Mouse (Mus musculus) neural tube, embryonic 11.5 days (tissue): ENCODE measurements around the gene Tsr2. TPM values are rescaled to one million over a fixed set of nuclear protein-coding genes. Genes with fewer than 3 reads are reported as not detected.

Experiments used
- ATAC-seq: fragments of 200-750 bp; cut with Nextera tagmentation; 2 replicates; pipeline ENCODE4 v1.8.0; 2017; ENCODE audit warnings: moderate number of reproducible peaks, mild to moderate bottlenecking, moderate TSS enrichment, moderate library complexity; ENCODE audit not compliant: insufficient read depth, low FRiP score, low TSS enrichment
- DNase-seq: peaks from one replicate; pipeline ENCODE4 v3.0.0-alpha.2; 2015; ENCODE audit warnings: low spot score
- H3K27ac ChIP-seq: fragments of 300-500 bp; sonication (generic); 2 replicates; pipeline ENCODE4 v1.5.1; 2014; ENCODE audit warnings: low read depth, mild to moderate bottlenecking, low read length
- H3K27me3 ChIP-seq: fragments of 300-500 bp; sonication (generic); 2 replicates; pipeline ENCODE4 v1.6.1; 2014; ENCODE audit warnings: mild to moderate bottlenecking, low read length, mixed read lengths; ENCODE audit not compliant: control insufficient read depth, insufficient read depth
- H3K36me3 ChIP-seq: fragments of 300-500 bp; sonication (generic); 2 replicates; pipeline ENCODE4 v1.6.1; 2014; ENCODE audit warnings: mild to moderate bottlenecking, low read length, moderate library complexity, mixed read lengths; ENCODE audit not compliant: control insufficient read depth, insufficient read depth
- H3K4me1 ChIP-seq: fragments of 300-500 bp; sonication (generic); 2 replicates; pipeline ENCODE4 v1.6.1; 2014; ENCODE audit warnings: low read length, mixed read lengths; ENCODE audit not compliant: control insufficient read depth, insufficient read depth
- H3K4me2 ChIP-seq: fragments of 300-500 bp; sonication (generic); 2 replicates; pipeline ENCODE4 v1.6.1; 2014; ENCODE audit warnings: low read depth, mild to moderate bottlenecking, moderate library complexity
- H3K4me3 ChIP-seq: fragments of 300-500 bp; sonication (generic); 2 replicates; pipeline ENCODE4 v1.5.1; 2014; ENCODE audit warnings: low read depth, low read length
- H3K9ac ChIP-seq: fragments of 300-500 bp; sonication (generic); 2 replicates; pipeline ENCODE4 v1.6.1; 2014; ENCODE audit warnings: mild to moderate bottlenecking, low read length
- H3K9me3 ChIP-seq: fragments of 300-500 bp; sonication (generic); 2 replicates; pipeline ENCODE4 v1.6.1; 2016; ENCODE audit warnings: low read length; ENCODE audit not compliant: control insufficient read depth
- WGBS: fragments of 180-500 bp; shearing (Covaris S2); extraction: QIAGEN DNeasy Blood & Tissue Kit; methylation state at CpG from one replicate; pipeline ENCODE4 v1.1.7; 2014; 5-methylcytosine and 5-hydroxymethylcytosine counted together
- polyA plus RNA-seq: library from polyadenylated mRNA; unstranded; fragments of >200 nt; fragmentation: Nextera tagmentation; extraction: Ambion mirVana; gene quantifications from 2 replicates; pipeline ENCODE4 v1.2.1, GENCODE M21; 2014

Tsr2 gene
- polyA plus RNA-seq, 1 experiment from 2014 or later: 44.8 TPM

- H3K9me3 ChIP-seq: no peaks in the 10 kb centered on the region
- no peaks in the 10 kb centered on the region for H3K4me1 ChIP-seq
- no peak overlapping the region for H3K9ac ChIP-seq
- 80% methylated on average over 2 of the region's 2 CpGs for WGBS
- no peak overlapping the region for H3K4me3 ChIP-seq
- no peak for ATAC-seq
- peaks cover 3% of the 10 kb centered on the region; the same call in 1 of the 2 replicates for H3K27me3 ChIP-seq
- DNase-seq: no peak
- no peak overlapping the region for H3K27ac ChIP-seq
- no peak overlapping the region for H3K4me2 ChIP-seq
- no peaks in the 10 kb centered on the region for H3K36me3 ChIP-seq
Measured at GRCm38 (mm10) chrX:151085599-151085998, 10.7 kb downstream of the Tsr2 start.

- no peaks in the 10 kb centered on the region for H3K4me1 ChIP-seq
- no peaks in the 10 kb centered on the region for H3K36me3 ChIP-seq
- DNase-seq (no peak), ATAC-seq (no peak)
- no peak overlapping the region for H3K4me3 ChIP-seq
- H3K9ac ChIP-seq: no peak overlapping the region
- WGBS: 77% methylated on average over 4 of the region's 4 CpGs
- H3K27ac ChIP-seq: no peak overlapping the region
- no peaks in the 10 kb centered on the region for H3K9me3 ChIP-seq
- no peaks in the 10 kb centered on the region for H3K27me3 ChIP-seq
- H3K4me2 ChIP-seq: no peak overlapping the region
Measured at GRCm38 (mm10) chrX:151076941-151077485, 19.3 kb downstream of the Tsr2 start.

GRCm38 (mm10) chrX:151076007-151076406 lies 20.3 kb downstream of the Tsr2 start:
- Histone ChIP-seq H3K4me3 (no peak overlapping the region), H3K9ac (no peak overlapping the region), H3K9me3 (no peaks in the 10 kb centered on the region), H3K4me1 (no peaks in the 10 kb centered on the region), H3K4me2 (no peak overlapping the region), H3K36me3 (no peaks in the 10 kb centered on the region), H3K27ac (no peak overlapping the region), H3K27me3 (no peaks in the 10 kb centered on the region)
- DNase-seq (no peak), ATAC-seq (no peak)
- 95% methylated on average over 5 of the region's 5 CpGs for WGBS

GRCm38 (mm10) chrX:151067876-151068275 lies 28.5 kb downstream of the Tsr2 start:
- Histone ChIP-seq H3K4me3 (no peak overlapping the region), H3K9ac (no peak overlapping the region), H3K9me3 (no peaks in the 10 kb centered on the region), H3K27me3 (no peaks in the 10 kb centered on the region), H3K36me3 (no peaks in the 10 kb centered on the region), H3K4me1 (no peaks in the 10 kb centered on the region), H3K4me2 (no peak overlapping the region), H3K27ac (no peak overlapping the region)
- DNase-seq (no peak), ATAC-seq (no peak)
- 92% methylated on average over 5 of the region's 5 CpGs for WGBS

GRCm38 (mm10) chrX:151066071-151066666 lies 30.2 kb downstream of the Tsr2 start:
- Histone ChIP-seq H3K27ac (no peak overlapping the region), H3K9ac (no peak overlapping the region), H3K4me1 (no peaks in the 10 kb centered on the region), H3K9me3 (no peaks in the 10 kb centered on the region), H3K27me3 (no peaks in the 10 kb centered on the region), H3K36me3 (no peaks in the 10 kb centered on the region), H3K4me3 (no peak overlapping the region), H3K4me2 (no peak overlapping the region)
- DNase-seq: no peak
- no peak for ATAC-seq
- WGBS: 90% methylated on average over 7 of the region's 7 CpGs

GRCm38 (mm10) chrX:151061615-151062299 lies 34.6 kb downstream of the Tsr2 start:
- WGBS: 61% methylated on average over 3 of the region's 3 CpGs
- Histone ChIP-seq H3K36me3 (no peaks in the 10 kb centered on the region), H3K9me3 (no peaks in the 10 kb centered on the region), H3K27me3 (no peaks in the 10 kb centered on the region), H3K9ac (no peak overlapping the region), H3K4me3 (no peak overlapping the region), H3K27ac (no peak overlapping the region), H3K4me1 (no peaks in the 10 kb centered on the region), H3K4me2 (no peak overlapping the region)
- no peak for ATAC-seq
- DNase-seq: no peak

- ATAC-seq (no peak), DNase-seq (no peak)
- Histone ChIP-seq H3K4me3 (no peak overlapping the region), H3K27me3 (no peaks in the 10 kb centered on the region), H3K27ac (no peak overlapping the region), H3K4me2 (no peak overlapping the region), H3K4me1 (no peaks in the 10 kb centered on the region), H3K36me3 (no peaks in the 10 kb centered on the region), H3K9ac (no peak overlapping the region), H3K9me3 (no peaks in the 10 kb centered on the region)
- 90% methylated on average over 1 of the region's 1 CpGs for WGBS
Measured at GRCm38 (mm10) chrX:151059346-151059745, 37.0 kb downstream of the Tsr2 start.

- Histone ChIP-seq H3K4me2 (no peak overlapping the region), H3K27me3 (no peaks in the 10 kb centered on the region), H3K36me3 (no peaks in the 10 kb centered on the region), H3K4me1 (no peaks in the 10 kb centered on the region), H3K9me3 (no peaks in the 10 kb centered on the region), H3K4me3 (no peak overlapping the region), H3K9ac (no peak overlapping the region), H3K27ac (no peak overlapping the region)
- no peak for DNase-seq
- ATAC-seq: no peak
- 25% methylated on average over 1 of the region's 1 CpGs for WGBS
Measured at GRCm38 (mm10) chrX:151055559-151055958, 40.8 kb downstream of the Tsr2 start.

GRCm38 (mm10) chrX:151054489-151054888 lies 41.9 kb downstream of the Tsr2 start:
- Histone ChIP-seq H3K27me3 (no peaks in the 10 kb centered on the region), H3K4me3 (no peak overlapping the region), H3K4me1 (no peaks in the 10 kb centered on the region; the same call in 1 of the 2 replicates), H3K27ac (no peak overlapping the region), H3K36me3 (no peaks in the 10 kb centered on the region), H3K4me2 (no peak overlapping the region), H3K9ac (no peak overlapping the region), H3K9me3 (no peaks in the 10 kb centered on the region)
- DNase-seq: no peak
- no peak for ATAC-seq
- WGBS: 57% methylated on average over 5 of the region's 6 CpGs
